Mouse (Mus musculus) E14TG2a.4 (cell line): ENCODE data around the gene Dbx2.

Experiments used
- CTCF ChIP-seq: conservative IDR thresholded peaks from 2 replicates; pipeline ENCODE4 v1.5.1; 2014; ENCODE audit warnings: low read length
- NANOG ChIP-seq: IDR thresholded peaks from 2 replicates; pipeline ENCODE4 v1.6.1; 2014; ENCODE audit warnings: borderline replicate concordance, low read length, mixed read lengths
- POU5F1 ChIP-seq: IDR thresholded peaks from 2 replicates; pipeline ENCODE4 v1.6.1; 2014; ENCODE audit warnings: low read length, borderline replicate concordance

DNA sequence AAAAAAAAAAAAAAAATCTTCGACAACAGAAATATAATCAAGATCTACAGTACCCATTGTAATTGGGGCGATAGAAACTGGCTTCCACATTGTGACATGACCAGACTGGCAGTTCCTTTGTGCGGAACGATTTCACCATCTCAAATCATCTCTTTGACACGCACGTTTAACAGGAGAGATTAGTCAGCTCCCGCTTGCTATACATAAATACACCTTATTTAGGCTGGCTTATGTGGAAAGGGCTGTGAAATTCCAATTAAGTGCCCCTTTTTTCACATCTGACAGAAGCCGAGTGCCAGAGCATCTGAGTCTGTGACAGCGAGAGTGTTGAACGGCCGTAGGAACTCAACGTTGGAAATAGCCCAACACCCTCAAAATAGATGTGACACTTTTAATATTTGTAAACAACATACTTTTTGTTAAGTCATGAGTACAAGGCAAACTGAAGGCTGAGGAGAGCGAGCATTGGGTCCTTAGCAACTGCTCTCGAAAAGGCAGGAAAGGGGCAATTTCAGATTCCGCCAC is 12.2 kb downstream of the Dbx2 start:
- TF ChIP-seq CTCF (no peak), NANOG (no peak), POU5F1 (no peak)
